8 mouse cellular contexts compared by ENCODE assay signal in genomic region chr15:85821203-85822010, GRCm38 (mm10). TPM values are rescaled to one million over a fixed set of nuclear protein-coding genes. Genes with fewer than 3 reads are reported as not detected.
A peak's percentile ranks its signal among the peaks of the same experiment; 100 is the strongest.
DNase-seq lines count a peak whose midpoint lies in the region; ATAC-seq and TF ChIP-seq lines count a peak whose summit lies in the region.

Pkdrej (minus strand) TSS chr15:85821734.

- H3K9me3 ChIP-seq in embryonic facial prominence, embryonic 12.5 days: peaks cover 6% of the 10 kb centered on the region; the same call in 1 of the 2 replicates
- H3K9me3 ChIP-seq in heart, postnatal 0 days (replicated peaks; ENCODE audit: control insufficient read depth, low read length): peaks cover 13% of the 10 kb centered on the region
- H3K9me3 ChIP-seq in midbrain, embryonic 14.5 days (ENCODE audit: control insufficient read depth, low read length): no peaks in the 10 kb centered on the region; the same call in 1 of the 2 replicates

- peak in 1 of 2 experiments; percentile 20 for DNase-seq in layer of hippocampus, adult 2 months (ENCODE audit: low spot score in 2 of 2)
- DNase-seq in layer of hippocampus, adult 18-20 months (ENCODE audit: low spot score in 2 of 2): no peak
- DNase-seq in adrenal gland, postnatal 25 days: peak; percentile 66
- peak; percentile 34 for DNase-seq in heart, postnatal 0 days (ENCODE audit: low spot score)
- peak; percentile 31 for DNase-seq in left cerebral cortex, postnatal 4 days
- DNase-seq in midbrain, embryonic 14.5 days: peak; percentile 64
- DNase-seq in T-cell, adult 2 months (ENCODE audit: low spot score): no peak

- no peak for TF ChIP-seq CTCF in layer of hippocampus, adult 2 months (conservative IDR thresholded peaks at IDR 0.05)
- no peak for TF ChIP-seq CTCF in heart, postnatal 0 days (IDR thresholded peaks at IDR 0.05; ENCODE audit: low read depth)

- ATAC-seq in embryonic facial prominence, embryonic 12.5 days (ENCODE audit: insufficient number of reproducible peaks, insufficient read depth, low FRiP score, low TSS enrichment): peak; percentile 72
- peak; percentile 90 for ATAC-seq in heart, postnatal 0 days (ENCODE audit: insufficient read depth, low read depth)
- ATAC-seq in midbrain, embryonic 14.5 days (ENCODE audit: low FRiP score, low TSS enrichment): peak; percentile 37; the same call in 1 of the 2 replicates

- H3K36me3 ChIP-seq in embryonic facial prominence, embryonic 12.5 days: no peaks in the 10 kb centered on the region
- H3K36me3 ChIP-seq in heart, postnatal 0 days (replicated peaks; ENCODE audit: control insufficient read depth, insufficient read depth, low read length): no peaks in the 10 kb centered on the region
- no peaks in the 10 kb centered on the region for H3K36me3 ChIP-seq in midbrain, embryonic 14.5 days (ENCODE audit: control insufficient read depth, insufficient read depth, low read length)

- H3K27me3 ChIP-seq in embryonic facial prominence, embryonic 12.5 days: peaks cover 16% of the 10 kb centered on the region; the same call in 1 of the 2 replicates
- H3K27me3 ChIP-seq in heart, postnatal 0 days (ENCODE audit: control insufficient read depth, insufficient read depth, low read length): peaks cover 14% of the 10 kb centered on the region; the same call in 1 of the 2 replicates
- H3K27me3 ChIP-seq in midbrain, embryonic 14.5 days (ENCODE audit: control insufficient read depth, insufficient read depth, low read length): peaks cover 14% of the 10 kb centered on the region

- intact Hi-C loops in left cerebral cortex, postnatal 4 days (cut with DNase I): no loop called here

- WGBS in embryonic facial prominence, embryonic 12.5 days: under 1% methylated on average over 64 of the region's 65 CpGs
- 2% methylated on average over 65 of the region's 65 CpGs for WGBS in heart, postnatal 0 days
- WGBS in midbrain, embryonic 14.5 days: 2% methylated on average over 65 of the region's 65 CpGs

- peak within 1 kb of the TSS; percentile 74 for H3K27ac ChIP-seq in layer of hippocampus, adult 2 months
- H3K27ac ChIP-seq in embryonic facial prominence, embryonic 12.5 days: no peak within 1 kb of the TSS
- peak within 1 kb of the TSS; percentile 1; the same call in 1 of the 2 replicates for H3K27ac ChIP-seq in heart, postnatal 0 days (ENCODE audit: low read depth)
- no peak within 1 kb of the TSS for H3K27ac ChIP-seq in midbrain, embryonic 14.5 days (replicated peaks; ENCODE audit: low read depth, low read length)

- H3K4me3 ChIP-seq in layer of hippocampus, adult 2 months: peak within 1 kb of the TSS; percentile 52
- peak within 1 kb of the TSS; percentile 53 for H3K4me3 ChIP-seq in embryonic facial prominence, embryonic 12.5 days
- H3K4me3 ChIP-seq in heart, postnatal 0 days (ENCODE audit: low read depth, low read length): peak within 1 kb of the TSS; percentile 51
- H3K4me3 ChIP-seq in midbrain, embryonic 14.5 days (replicated peaks; ENCODE audit: low read depth, low read length): peak within 1 kb of the TSS; percentile 43

- no peak for TF ChIP-seq EP300 in heart, postnatal 0 days (IDR thresholded peaks at IDR 0.05; ENCODE audit: low read depth)

- 0 out of 2 replicates have a peak, but pooled peaks cover 7% of the 10 kb centered on the region for H3K4me1 ChIP-seq in embryonic facial prominence, embryonic 12.5 days
- H3K4me1 ChIP-seq in heart, postnatal 0 days (ENCODE audit: control insufficient read depth, insufficient read depth): peaks cover 13% of the 10 kb centered on the region; the same call in 1 of the 2 replicates
- peaks cover 6% of the 10 kb centered on the region; the same call in 1 of the 2 replicates for H3K4me1 ChIP-seq in midbrain, embryonic 14.5 days (ENCODE audit: control insufficient read depth, insufficient read depth, low read length)

- peak within 1 kb of the TSS; percentile 77 for H3K9ac ChIP-seq in embryonic facial prominence, embryonic 12.5 days
- peak within 1 kb of the TSS; percentile 70 for H3K9ac ChIP-seq in heart, postnatal 0 days (replicated peaks; ENCODE audit: low read depth, low read length)
- H3K9ac ChIP-seq in midbrain, embryonic 14.5 days (replicated peaks; ENCODE audit: low read length): peak within 1 kb of the TSS; percentile 61

- H3K4me2 ChIP-seq in embryonic facial prominence, embryonic 12.5 days (replicated peaks): peak within 1 kb of the TSS; percentile 97
- H3K4me2 ChIP-seq in heart, postnatal 0 days (ENCODE audit: low read depth, low read length): peak within 1 kb of the TSS; percentile 93
- peak within 1 kb of the TSS; percentile 81 for H3K4me2 ChIP-seq in midbrain, embryonic 14.5 days (ENCODE audit: low read length)

RNA-seq across cellular contexts. Expression of gene Pkdrej, which starts in this region (rescaled TPM):
- total RNA-seq in layer of hippocampus, adult 2 months (2021): under 1 TPM; 0.74 to 0.81 TPM
- total RNA-seq in layer of hippocampus, adult 18-20 months (2021): under 1 TPM; 0.62 to 0.63 TPM
- 0.19 and 0.43 TPM in 2 replicates for total RNA-seq in adrenal gland, postnatal 25 days (2021)
- 0.15 and 0.33 TPM in 2 replicates for polyA plus RNA-seq in embryonic facial prominence, embryonic 12.5 days (2016; fragmentation: Nextera tagmentation; extraction: Ambion mirVana)
- total RNA-seq in heart, postnatal 0 days (2014; rRNA removed; ENCODE audit: low replicate concordance): 2.4 and 2.7 TPM in 2 replicates
- polyA plus RNA-seq in heart, postnatal 0 days (2015; fragmentation: Nextera tagmentation; extraction: Ambion mirVana): 0.54 and 0.66 TPM in 2 replicates
- under 1 TPM; 0.36 to 0.46 TPM for total RNA-seq in left cerebral cortex, postnatal 4 days (2021)
- polyA plus RNA-seq in midbrain, embryonic 14.5 days (2014; fragmentation: Nextera tagmentation; extraction: Ambion mirVana): 0.16 TPM in 1 of 2 replicates, not detected in the other

Comparison
In these comparisons a context has a peak if more than half of its experiments do, and no peak if none do; other contexts are left out.
1. Peak in DNase-seq in adrenal gland, postnatal 25 days; RNA of the gene not detected or under 1 TPM.
2. Peak in ATAC-seq, H3K4me3 ChIP-seq, H3K9ac ChIP-seq and H3K4me2 ChIP-seq in embryonic facial prominence, embryonic 12.5 days; RNA of the gene not detected or under 1 TPM.
3. Peak in DNase-seq in left cerebral cortex, postnatal 4 days; RNA of the gene not detected or under 1 TPM.
4. Peak in DNase-seq, ATAC-seq, H3K4me3 ChIP-seq, H3K9ac ChIP-seq and H3K4me2 ChIP-seq in midbrain, embryonic 14.5 days; RNA of the gene not detected or under 1 TPM.
5. H3K27ac ChIP-seq: peak in layer of hippocampus, adult 2 months (single experiment) and heart, postnatal 0 days (single experiment); none in embryonic facial prominence, embryonic 12.5 days (single experiment) and midbrain, embryonic 14.5 days (single experiment).
6. ATAC-seq: peak in every context shown above with its lines; median percentile 90 in heart, postnatal 0 days; 72 in embryonic facial prominence, embryonic 12.5 days; 37 in midbrain, embryonic 14.5 days.
7. Peak in every context shown above with its lines, with median percentiles within 50 percentile points of each other: H3K4me3 ChIP-seq, H3K4me2 ChIP-seq and H3K9ac ChIP-seq.